ENCODE assay signal across 8 mouse cellular contexts in genomic region chr19:43530197-43530770, GRCm38 (mm10). TPM values are rescaled to one million over a fixed set of nuclear protein-coding genes. Genes with fewer than 3 reads are reported as not detected.
A peak's percentile ranks its signal among the peaks of the same experiment; 100 is the strongest.
DNase-seq lines count a peak whose midpoint lies in the region; ATAC-seq and TF ChIP-seq lines count a peak whose summit lies in the region.

No protein-coding gene starts in this region.

- no peak overlapping the region; the same call in 1 of the 2 replicates for H3K27ac ChIP-seq in MEL (ENCODE audit: control insufficient read depth, low read depth, low read length)
- H3K27ac ChIP-seq in forebrain, embryonic 14.5 days (ENCODE audit: low read depth, low read length) = no peak overlapping the region
- H3K27ac ChIP-seq in lung, embryonic 16.5 days (ENCODE audit: low read length) = no peak overlapping the region

- TF ChIP-seq CTCF in MEL (IDR thresholded peaks at IDR 0.05 in 2 of 3, conservative IDR thresholded peaks at IDR 0.05 in 1 of 3; ENCODE audit: control insufficient read depth in 1 of 3, insufficient read depth in 1 of 3, low read depth in 2 of 3, low read length in 3 of 3, poor library complexity in 1 of 3, severe bottlenecking in 1 of 3) = peak; percentile 83 to 93 (median 89)

- peak overlapping the region; percentile 43 for H3K4me2 ChIP-seq in forebrain, embryonic 14.5 days (ENCODE audit: low read length)
- peak overlapping the region; percentile 47 for H3K4me2 ChIP-seq in lung, embryonic 16.5 days (ENCODE audit: low read depth, low read length)

- H3K27me3 ChIP-seq in MEL (ENCODE audit: control insufficient read depth in 1 of 2, insufficient read depth in 2 of 2, low read length in 2 of 2) = peaks cover 3 to 6% of the 10 kb centered on the region in 2 experiments; a peak in 3 of 4 replicates
- no peaks in the 10 kb centered on the region for H3K27me3 ChIP-seq in forebrain, embryonic 14.5 days (replicated peaks; ENCODE audit: control insufficient read depth, insufficient read depth, low read length)
- peaks cover 10% of the 10 kb centered on the region; the same call in 1 of the 2 replicates for H3K27me3 ChIP-seq in lung, embryonic 16.5 days (ENCODE audit: control insufficient read depth, insufficient read depth, low read depth, low read length)

- intact Hi-C loops in heart, postnatal 25 days (cut with DNase I) = loop anchor here (2.0 to 5.0 kb wide), 3 partner anchors 42 to 129 kb away; no protein-coding TSS in a partner anchor

- H3K9me3 ChIP-seq in MEL (replicated peaks; ENCODE audit: insufficient read depth, low read length) = no peaks in the 10 kb centered on the region
- H3K9me3 ChIP-seq in forebrain, embryonic 14.5 days (replicated peaks; ENCODE audit: control insufficient read depth, low read length) = no peaks in the 10 kb centered on the region
- H3K9me3 ChIP-seq in lung, embryonic 16.5 days (ENCODE audit: control insufficient read depth, low read length) = no peaks in the 10 kb centered on the region

- peaks cover 0 to 4% of the 10 kb centered on the region in 2 experiments; a peak in 1 of 4 replicates for H3K36me3 ChIP-seq in MEL (ENCODE audit: control insufficient read depth in 1 of 2, insufficient read depth in 2 of 2, low read length in 2 of 2)
- no peaks in the 10 kb centered on the region for H3K36me3 ChIP-seq in forebrain, embryonic 14.5 days (ENCODE audit: control insufficient read depth, insufficient read depth, low read length)
- H3K36me3 ChIP-seq in lung, embryonic 16.5 days (ENCODE audit: control insufficient read depth, insufficient read depth, low read length) = no peaks in the 10 kb centered on the region

- peak; percentile 99 for DNase-seq in MEL (ENCODE audit: low read depth, low spot score)
- DNase-seq in forebrain, embryonic 14.5 days (ENCODE audit: low spot score) = peak; percentile 94
- peak; percentile 51 for DNase-seq in heart, postnatal 25 days (ENCODE audit: low spot score)
- DNase-seq in layer of hippocampus, adult 18-20 months (ENCODE audit: low spot score in 2 of 2) = peak; percentile 60 to 83
- DNase-seq in ovary, postnatal 10 days (ENCODE audit: low spot score) = peak; percentile 26
- DNase-seq in thymus, postnatal 0 days (ENCODE audit: low spot score) = peak; percentile 79

- peaks cover 2 to 7% of the 10 kb centered on the region in 2 experiments for H3K4me1 ChIP-seq in MEL (ENCODE audit: control insufficient read depth in 1 of 2, insufficient read depth in 2 of 2, low read length in 2 of 2)
- peaks cover under 1% of the 10 kb centered on the region; the same call in 1 of the 2 replicates for H3K4me1 ChIP-seq in forebrain, embryonic 14.5 days (ENCODE audit: control insufficient read depth, insufficient read depth, low read length)
- H3K4me1 ChIP-seq in lung, embryonic 16.5 days (replicated peaks; ENCODE audit: control insufficient read depth, insufficient read depth, low read length) = peaks cover under 1% of the 10 kb centered on the region; the same call in 1 of the 2 replicates

- peak overlapping the region; percentile 45 to 48 for H3K4me3 ChIP-seq in MEL (ENCODE audit: control insufficient read depth in 1 of 2, insufficient read depth in 1 of 2, low read depth in 2 of 2, low read length in 2 of 2)
- 0 out of 2 replicates have a peak overlapping the region, but pooled peaks have one; percentile 5 for H3K4me3 ChIP-seq in forebrain, embryonic 14.5 days (ENCODE audit: low read depth, low read length)
- H3K4me3 ChIP-seq in lung, embryonic 16.5 days (ENCODE audit: low read length) = peak overlapping the region; percentile 37

- H3K79me2 ChIP-seq in MEL (ENCODE audit: control insufficient read depth, insufficient read depth, low read length, poor library complexity) = no peaks in the 10 kb centered on the region

- peak; percentile 78 for TF ChIP-seq RAD21 in MEL (IDR thresholded peaks at IDR 0.05; ENCODE audit: low read depth, low read length)

- TF ChIP-seq EP300 in MEL (IDR thresholded peaks at IDR 0.05; ENCODE audit: low read depth in 1 of 2, low read length in 2 of 2) = 0 out of 4 replicates have a peak, but pooled peaks of 1 of the 2 experiments have one; percentile 17

- ATAC-seq in cerebellum, adult (ENCODE audit: insufficient number of reproducible peaks, low FRiP score, low TSS enrichment) = peak; percentile 86
- ATAC-seq in forebrain, embryonic 14.5 days = peak; percentile 89
- peak; percentile 86; the same call in 1 of the 2 replicates for ATAC-seq in lung, embryonic 16.5 days (ENCODE audit: low read depth)

- under 1% methylated on average over 13 of the region's 13 CpGs for WGBS in forebrain, embryonic 14.5 days
- WGBS in lung, embryonic 16.5 days = 1% methylated on average over 13 of the region's 13 CpGs

- peak overlapping the region; percentile 50 for H3K9ac ChIP-seq in MEL (ENCODE audit: control insufficient read depth, low read depth, low read length, poor library complexity, severe bottlenecking)
- H3K9ac ChIP-seq in forebrain, embryonic 14.5 days (ENCODE audit: low read length) = no peak overlapping the region
- H3K9ac ChIP-seq in lung, embryonic 16.5 days (ENCODE audit: low read length) = no peak overlapping the region

- TF ChIP-seq POLR2A in MEL (IDR thresholded peaks at IDR 0.05; ENCODE audit: control insufficient read depth in 1 of 2, insufficient read depth in 1 of 2, low read depth in 1 of 2, low read length in 2 of 2, poor library complexity in 1 of 2) = no peak

TF ChIP-seq in MEL, 35 proteins besides CTCF, POLR2A, EP300 and RAD21 (continues in another document):
- TF ChIP-seq BHLHE40 (IDR thresholded peaks at IDR 0.05; ENCODE audit: borderline replicate concordance, low read depth, low read length) (no peak; the same call in 1 of the 2 replicates), TBP (IDR thresholded peaks at IDR 0.05; ENCODE audit: low read depth, low read length) (peak; percentile 50; the same call in 1 of the 2 replicates), NRF1 (IDR thresholded peaks at IDR 0.05; ENCODE audit: insufficient read depth, low read depth, low read length, poor library complexity, severe bottlenecking) (no peak), ZC3H11A (IDR thresholded peaks at IDR 0.05; ENCODE audit: low read depth, low read length) (peak; percentile 73), USF1 (IDR thresholded peaks at IDR 0.05; ENCODE audit: low read depth, low read length) (peak; percentile 28; the same call in 1 of the 2 replicates), MXI1 (IDR thresholded peaks at IDR 0.05; ENCODE audit: low read depth, low read length) (peak; percentile 78), USF2 (IDR thresholded peaks at IDR 0.05; ENCODE audit: borderline replicate concordance in 1 of 2, insufficient read depth in 1 of 2, low read depth in 1 of 2, low read length in 2 of 2) (no peak), MAZ (IDR thresholded peaks at IDR 0.05; ENCODE audit: low read depth, low read length) (peak; percentile 72; the same call in 1 of the 2 replicates), GATA1 (IDR thresholded peaks at IDR 0.05; ENCODE audit: low read depth, low read length) (no peak), GABPA (IDR thresholded peaks at IDR 0.05; ENCODE audit: low read depth, low read length) (no peak), MAX (IDR thresholded peaks at IDR 0.05; ENCODE audit: low read length) (peak; percentile 77; the same call in 1 of the 2 replicates), MYC (IDR thresholded peaks at IDR 0.05; ENCODE audit: low read depth, low read length) (peak; percentile 95), MYB (IDR thresholded peaks at IDR 0.05; ENCODE audit: low read depth, low read length) (0 out of 2 replicates have a peak, but pooled peaks have one; percentile 5), CHD2 (IDR thresholded peaks at IDR 0.05; ENCODE audit: low read length) (no peak), TCF12 (IDR thresholded peaks at IDR 0.05; ENCODE audit: low read depth, low read length) (no peak), ZNF384 (IDR thresholded peaks at IDR 0.05; ENCODE audit: low read depth, low read length) (peak; percentile 86), POLR2AphosphoS5 (IDR thresholded peaks at IDR 0.05; ENCODE audit: borderline replicate concordance, low read depth, low read length) (no peak), ELF1 (IDR thresholded peaks at IDR 0.05; ENCODE audit: low read depth, low read length) (0 out of 2 replicates have a peak, but pooled peaks have one; percentile 17), MEF2A (IDR thresholded peaks at IDR 0.05; ENCODE audit: extremely low read depth, insufficient replicate concordance, low read depth, low read length, poor library complexity, severe bottlenecking) (no peak), POLR2AphosphoS2 (IDR thresholded peaks at IDR 0.05; ENCODE audit: low read length) (no peak), NELFE (IDR thresholded peaks at IDR 0.05; ENCODE audit: low read depth, low read length) (no peak; the same call in 1 of the 2 replicates), SIN3A (IDR thresholded peaks at IDR 0.05; ENCODE audit: low read length) (peak; percentile 83), SMC3 (IDR thresholded peaks at IDR 0.05; ENCODE audit: low read depth, low read length) (peak; percentile 88), KAT2A (conservative IDR thresholded peaks at IDR 0.05; ENCODE audit: low read depth, low read length) (no peak), MAFK (IDR thresholded peaks at IDR 0.05; ENCODE audit: borderline replicate concordance, low read depth, low read length) (no peak), TAL1 (IDR thresholded peaks at IDR 0.05; ENCODE audit: low read length) (no peak), HCFC1 (IDR thresholded peaks at IDR 0.05; ENCODE audit: low read depth, low read length) (peak; percentile 62), CHD1 (IDR thresholded peaks at IDR 0.05; ENCODE audit: low read depth, low read length) (no peak), JUND (IDR thresholded peaks at IDR 0.05; ENCODE audit: low read depth, low read length) (no peak), E2F4 (IDR thresholded peaks at IDR 0.05; ENCODE audit: borderline replicate concordance, low read depth, low read length) (no peak), RCOR1 (IDR thresholded peaks at IDR 0.05; ENCODE audit: low read depth, low read length) (peak; percentile 81), UBTF (IDR thresholded peaks at IDR 0.05; ENCODE audit: borderline replicate concordance, insufficient read depth, low read depth, low read length) (no peak)

RNA-seq across cellular contexts. Expression of gene Got1, which starts 5.9 kb away (rescaled TPM):
- total RNA-seq in MEL (2012; rRNA removed) = 60.4 and 69.7 TPM in 2 replicates
- 100 to 1,000 TPM; 106 to 213 TPM for polyA plus RNA-seq in MEL (2012; ENCODE audit: insufficient read depth in 1 of 2, insufficient read length in 2 of 2, low read depth in 1 of 2, low replicate concordance in 2 of 2, missing spikeins in 1 of 2)
- polyA plus RNA-seq in forebrain, embryonic 14.5 days (2014; fragmentation: Nextera tagmentation; extraction: Ambion mirVana) = 56.9 and 65.6 TPM in 2 replicates
- total RNA-seq in heart, postnatal 25 days (2021) = 1,000 to 10,000 TPM in 1 of 2 experiments, 100 to 1,000 TPM in 1; 915 to 1,100 TPM
- 100 to 1,000 TPM; 374 to 381 TPM for total RNA-seq in layer of hippocampus, adult 18-20 months (2021)
- polyA plus RNA-seq in lung, embryonic 16.5 days (2015; fragmentation: Nextera tagmentation; extraction: Ambion mirVana) = 26.2 and 26.4 TPM in 2 replicates
- polyA plus RNA-seq in thymus, postnatal 0 days (2015; fragmentation: Nextera tagmentation; extraction: Ambion mirVana) = 62.8 and 63.2 TPM in 2 replicates

Comparison
In these comparisons a context has a peak if more than half of its experiments do, and no peak if none do; other contexts are left out.
1. DNase-seq: peak in every context shown above with its lines; median percentile 99 in MEL; 94 in forebrain, embryonic 14.5 days; 79 in thymus, postnatal 0 days; 72 in layer of hippocampus, adult 18-20 months; 51 in heart, postnatal 25 days; 26 in ovary, postnatal 10 days.